Mouse (Mus musculus): ENCODE data around the gene Lamc2. TPM values are rescaled to one million over a fixed set of nuclear protein-coding genes. Genes with fewer than 3 reads are reported as not detected.
A peak's percentile ranks its signal among the peaks of the same experiment; 100 is the strongest.

The Lamc2 gene
- polyA plus RNA-seq, 1 experiment from 2014 or later, result 0.92 TPM

DNA sequence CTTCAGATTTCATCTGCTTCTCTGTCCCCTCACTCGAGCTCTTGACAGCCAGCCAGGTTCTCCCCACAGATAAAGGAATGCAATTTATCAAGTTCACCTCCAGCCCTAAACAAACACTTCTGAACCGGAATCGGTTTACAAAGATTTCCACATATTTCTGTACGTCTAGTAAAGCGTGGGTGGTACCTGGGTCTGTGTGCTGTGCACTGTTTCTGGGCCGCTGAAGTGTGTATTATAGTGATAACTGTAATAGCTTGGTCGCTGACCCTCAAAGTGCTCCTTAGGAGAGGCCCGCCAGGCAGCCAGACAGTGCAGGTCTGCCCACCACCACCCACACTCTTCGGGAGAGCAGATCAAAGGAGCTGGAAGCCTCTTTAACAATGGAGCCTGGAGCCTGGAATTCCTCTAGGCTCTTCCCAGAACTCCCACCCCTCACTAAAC, 13.9 kb downstream of the Lamc2 start:
- no peak overlapping the region for H3K4me2 ChIP-seq
- no peaks in the 10 kb centered on the region for H3K9me3 ChIP-seq
- no peak overlapping the region for H3K4me3 ChIP-seq
- H3K27ac ChIP-seq (replicated peaks), result no peak overlapping the region
- H3K36me3 ChIP-seq, result no peaks in the 10 kb centered on the region
- H3K9ac ChIP-seq, result no peak overlapping the region
- H3K4me1 ChIP-seq (replicated peaks), result peaks cover 23% of the 10 kb centered on the region
- ATAC-seq (ENCODE audit: low read depth), result no peak
- WGBS, result 25% methylated on average over 9 of the region's 9 CpGs
- no peaks in the 10 kb centered on the region for H3K27me3 ChIP-seq

GRCm38 (mm10) chr1:153171011-153171410, 15.2 kb downstream of the Lamc2 start:
- ATAC-seq (ENCODE audit: low read depth), result no peak
- no peak overlapping the region for H3K4me3 ChIP-seq
- WGBS, result 82% methylated on average over 10 of the region's 10 CpGs
- H3K9me3 ChIP-seq, result no peaks in the 10 kb centered on the region
- no peak overlapping the region for H3K4me2 ChIP-seq
- H3K27ac ChIP-seq (replicated peaks), result no peak overlapping the region
- H3K4me1 ChIP-seq (replicated peaks), result peaks cover 23% of the 10 kb centered on the region
- H3K27me3 ChIP-seq, result no peaks in the 10 kb centered on the region
- no peaks in the 10 kb centered on the region for H3K36me3 ChIP-seq
- no peak overlapping the region for H3K9ac ChIP-seq

DNA sequence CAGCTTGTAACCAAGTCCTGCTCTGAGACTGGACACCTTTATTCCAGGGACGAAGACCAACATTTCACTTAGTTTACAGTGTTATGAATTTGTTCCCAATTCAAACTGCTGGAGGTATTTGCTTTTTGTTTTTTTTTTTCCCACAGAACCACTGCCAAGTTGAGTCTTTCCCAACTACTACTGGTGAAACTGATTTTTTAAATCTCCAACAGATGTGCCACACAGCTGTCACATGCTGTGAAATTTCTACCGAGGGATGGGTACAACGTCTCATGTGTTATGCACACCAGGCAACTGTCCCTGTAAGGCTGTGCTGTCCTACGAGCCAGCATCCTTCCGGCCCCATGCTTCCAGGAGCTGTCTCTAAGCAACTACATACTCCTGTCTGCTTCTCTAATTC, 18.0 kb downstream of the Lamc2 start:
- Histone ChIP-seq H3K4me2 (no peak overlapping the region), H3K27me3 (no peaks in the 10 kb centered on the region), H3K9ac (no peak overlapping the region), H3K4me3 (no peak overlapping the region), H3K36me3 (no peaks in the 10 kb centered on the region), H3K9me3 (no peaks in the 10 kb centered on the region), H3K4me1 (replicated peaks) (peaks cover 14% of the 10 kb centered on the region), H3K27ac (replicated peaks) (no peak overlapping the region)
- WGBS, result 81% methylated on average over 5 of the region's 5 CpGs
- ATAC-seq (ENCODE audit: low read depth), result no peak

GRCm38 (mm10) chr1:153163831-153164230, 22.4 kb downstream of the Lamc2 start:
- Histone ChIP-seq H3K36me3 (no peaks in the 10 kb centered on the region), H3K27me3 (no peaks in the 10 kb centered on the region), H3K9ac (no peak overlapping the region), H3K9me3 (no peaks in the 10 kb centered on the region), H3K4me2 (no peak overlapping the region), H3K4me1 (replicated peaks) (no peaks in the 10 kb centered on the region), H3K4me3 (no peak overlapping the region), H3K27ac (replicated peaks) (no peak overlapping the region)
- no peak for ATAC-seq (ENCODE audit: low read depth)
- 72% methylated on average over 3 of the region's 3 CpGs for WGBS

GRCm38 (mm10) chr1:153159137-153159536, 27.1 kb downstream of the Lamc2 start:
- no peak for ATAC-seq (ENCODE audit: low read depth)
- H3K27ac ChIP-seq (replicated peaks), result no peak overlapping the region
- no peaks in the 10 kb centered on the region for H3K9me3 ChIP-seq
- no peak overlapping the region for H3K9ac ChIP-seq
- no peak overlapping the region for H3K4me2 ChIP-seq
- 90% methylated on average over 4 of the region's 4 CpGs for WGBS
- H3K36me3 ChIP-seq, result no peaks in the 10 kb centered on the region
- H3K27me3 ChIP-seq, result no peaks in the 10 kb centered on the region
- H3K4me3 ChIP-seq, result no peak overlapping the region
- H3K4me1 ChIP-seq (replicated peaks), result peaks cover 6% of the 10 kb centered on the region

GRCm38 (mm10) chr1:153157021-153157623, 29.1 kb downstream of the Lamc2 start:
- Histone ChIP-seq H3K4me2 (no peak overlapping the region), H3K36me3 (no peaks in the 10 kb centered on the region), H3K4me1 (replicated peaks) (peaks cover 20% of the 10 kb centered on the region), H3K27me3 (no peaks in the 10 kb centered on the region), H3K9ac (no peak overlapping the region), H3K4me3 (no peak overlapping the region), H3K27ac (replicated peaks) (no peak overlapping the region), H3K9me3 (no peaks in the 10 kb centered on the region)
- 80% methylated on average over 5 of the region's 5 CpGs for WGBS
- no peak for ATAC-seq (ENCODE audit: low read depth)

GRCm38 (mm10) chr1:153155364-153155763, 30.9 kb downstream of the Lamc2 start:
- H3K27ac ChIP-seq (replicated peaks), result no peak overlapping the region
- no peak for ATAC-seq (ENCODE audit: low read depth)
- no peak overlapping the region for H3K4me3 ChIP-seq
- no peak overlapping the region for H3K4me2 ChIP-seq
- WGBS, result 87% methylated on average over 8 of the region's 8 CpGs
- H3K4me1 ChIP-seq (replicated peaks), result peaks cover 20% of the 10 kb centered on the region
- H3K27me3 ChIP-seq, result no peaks in the 10 kb centered on the region
- no peak overlapping the region for H3K9ac ChIP-seq
- no peaks in the 10 kb centered on the region for H3K9me3 ChIP-seq
- H3K36me3 ChIP-seq, result no peaks in the 10 kb centered on the region

DNA sequence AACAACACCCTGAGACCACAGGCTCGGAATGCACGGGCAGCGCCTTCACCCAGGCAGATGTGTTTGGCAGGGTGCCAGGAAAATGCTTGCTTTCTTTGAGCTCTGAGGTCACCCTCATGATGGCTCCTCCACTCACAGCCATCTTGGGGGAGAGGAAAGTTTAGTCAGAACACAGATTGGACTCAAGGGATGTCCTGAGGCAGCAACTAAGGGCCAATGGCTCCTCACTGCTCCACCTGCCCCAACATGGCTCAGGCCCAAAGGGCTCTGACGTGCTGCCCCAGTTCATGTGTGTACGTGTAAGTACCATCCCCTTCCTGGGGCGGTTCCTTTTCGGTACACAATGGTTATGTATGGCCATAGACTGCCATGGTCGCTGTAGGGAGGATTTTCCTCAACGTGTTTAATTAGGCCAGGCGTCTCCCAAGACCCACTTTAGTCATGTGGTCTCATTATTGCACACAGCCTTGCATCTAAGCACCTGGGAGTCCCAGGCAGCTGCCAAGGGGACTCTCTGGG, 32.6 kb downstream of the Lamc2 start:
- Histone ChIP-seq H3K4me2 (no peak overlapping the region), H3K4me1 (replicated peaks) (peaks cover 20% of the 10 kb centered on the region), H3K4me3 (no peak overlapping the region), H3K27me3 (no peaks in the 10 kb centered on the region), H3K9ac (no peak overlapping the region), H3K27ac (replicated peaks) (no peak overlapping the region; the same call in 1 of the 2 replicates), H3K36me3 (no peaks in the 10 kb centered on the region), H3K9me3 (no peaks in the 10 kb centered on the region)
- ATAC-seq (ENCODE audit: low read depth), result peak; percentile 65
- WGBS, result 44% methylated on average over 10 of the region's 10 CpGs

DNA sequence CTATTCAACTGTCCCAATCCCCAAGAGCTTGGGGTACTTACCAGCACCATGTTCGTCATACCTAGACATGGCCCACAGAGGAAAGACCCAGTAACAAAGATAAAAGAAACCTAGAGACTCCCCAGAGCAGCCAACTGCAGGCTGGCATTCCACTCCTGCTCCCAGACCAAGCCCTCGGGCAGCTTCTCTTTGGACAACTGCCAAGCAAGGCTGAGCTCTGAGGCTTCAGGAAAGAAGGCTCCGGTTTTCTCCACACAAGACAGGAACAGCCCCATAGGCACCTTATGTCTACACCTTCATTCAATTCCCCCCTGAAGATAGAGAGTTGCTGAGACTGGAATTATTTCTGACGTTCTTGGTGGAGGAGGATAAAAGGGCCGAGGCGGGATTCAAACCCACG, 33.7 kb downstream of the Lamc2 start:
- no peak overlapping the region for H3K9ac ChIP-seq
- no peaks in the 10 kb centered on the region for H3K9me3 ChIP-seq
- H3K4me1 ChIP-seq (replicated peaks), result peaks cover 20% of the 10 kb centered on the region
- H3K4me2 ChIP-seq, result no peak overlapping the region
- H3K4me3 ChIP-seq, result no peak overlapping the region
- H3K27me3 ChIP-seq, result no peaks in the 10 kb centered on the region
- 79% methylated on average over 7 of the region's 7 CpGs for WGBS
- H3K27ac ChIP-seq (replicated peaks), result no peak overlapping the region
- no peak; the same call in 1 of the 2 replicates for ATAC-seq (ENCODE audit: low read depth)
- no peaks in the 10 kb centered on the region for H3K36me3 ChIP-seq

- Histone ChIP-seq H3K4me2 (no peak overlapping the region), H3K4me1 (replicated peaks) (peaks cover 2% of the 10 kb centered on the region; the same call in 1 of the 2 replicates), H3K27ac (replicated peaks) (no peak overlapping the region), H3K9me3 (no peaks in the 10 kb centered on the region), H3K36me3 (no peaks in the 10 kb centered on the region), H3K27me3 (no peaks in the 10 kb centered on the region), H3K4me3 (no peak overlapping the region), H3K9ac (no peak overlapping the region)
- ATAC-seq (ENCODE audit: low read depth), result no peak
- WGBS, result 86% methylated on average over 5 of the region's 5 CpGs
These were observed 40.5 kb downstream of the Lamc2 start for GRCm38 (mm10) chr1:153145791-153146190.

- Histone ChIP-seq H3K27ac (replicated peaks) (no peak overlapping the region), H3K4me1 (replicated peaks) (peaks cover 5% of the 10 kb centered on the region; the same call in 1 of the 2 replicates), H3K9ac (no peak overlapping the region), H3K9me3 (no peaks in the 10 kb centered on the region), H3K4me2 (no peak overlapping the region), H3K4me3 (no peak overlapping the region), H3K36me3 (no peaks in the 10 kb centered on the region), H3K27me3 (no peaks in the 10 kb centered on the region)
- 77% methylated on average over 11 of the region's 11 CpGs for WGBS
- no peak for ATAC-seq (ENCODE audit: low read depth)
These were observed 42.2 kb downstream of the Lamc2 start for GRCm38 (mm10) chr1:153144021-153144420.

- Histone ChIP-seq H3K9me3 (no peaks in the 10 kb centered on the region), H3K4me3 (no peak overlapping the region), H3K4me1 (replicated peaks) (peaks cover 5% of the 10 kb centered on the region; the same call in 1 of the 2 replicates), H3K9ac (0 out of 2 replicates have a peak overlapping the region, but pooled peaks have one; percentile 5), H3K36me3 (no peaks in the 10 kb centered on the region), H3K4me2 (no peak overlapping the region), H3K27ac (replicated peaks) (no peak overlapping the region), H3K27me3 (no peaks in the 10 kb centered on the region)
- no peak for ATAC-seq (ENCODE audit: low read depth)
- 16% methylated on average over 8 of the region's 8 CpGs for WGBS
These were observed 45.5 kb downstream of the Lamc2 start for GRCm38 (mm10) chr1:153140747-153141228.

- Histone ChIP-seq H3K4me2 (no peak overlapping the region), H3K9me3 (no peaks in the 10 kb centered on the region), H3K27me3 (no peaks in the 10 kb centered on the region), H3K27ac (replicated peaks) (no peak overlapping the region), H3K4me1 (replicated peaks) (peaks cover 5% of the 10 kb centered on the region; the same call in 1 of the 2 replicates), H3K4me3 (no peak overlapping the region), H3K9ac (0 out of 2 replicates have a peak overlapping the region, but pooled peaks have one; percentile 5), H3K36me3 (no peaks in the 10 kb centered on the region)
- ATAC-seq (ENCODE audit: low read depth), result no peak
- WGBS, result 79% methylated on average over 11 of the region's 11 CpGs
These were observed 46.0 kb downstream of the Lamc2 start for GRCm38 (mm10) chr1:153140265-153140664.
